Mouse (Mus musculus) heart, embryonic 15.5 days (tissue): ENCODE data around the gene Oasl1. TPM values are rescaled to one million over a fixed set of nuclear protein-coding genes. Genes with fewer than 3 reads are reported as not detected.
"Not testable (repeated sequence)": the region's sequence is repeated elsewhere in the genome, so short reads cannot be mapped to it uniquely, and the experiment has no call there.

ENCODE experiments used
- ATAC-seq: fragments of 200-750 bp; cut with Nextera tagmentation; replicated peaks from 2 replicates; pipeline ENCODE4 v1.8.0; 2017; ENCODE audit warnings: low read depth, moderate TSS enrichment; ENCODE audit not compliant: insufficient number of reproducible peaks, insufficient read depth, low FRiP score
- H3K27ac ChIP-seq: fragments of 300-500 bp; sonication (generic); 2 replicates; pipeline ENCODE4 v1.5.1; 2015; ENCODE audit warnings: mild to moderate bottlenecking, inconsistent platforms
- H3K27me3 ChIP-seq: fragments of 300-500 bp; sonication (generic); 2 replicates; pipeline ENCODE4 v1.6.1; 2015; ENCODE audit warnings: inconsistent platforms
- H3K36me3 ChIP-seq: fragments of 300-500 bp; sonication (generic); 2 replicates; pipeline ENCODE4 v1.6.1; 2015; ENCODE audit warnings: mild to moderate bottlenecking, inconsistent platforms
- H3K4me1 ChIP-seq: fragments of 300-500 bp; sonication (generic); replicated peaks from 2 replicates; pipeline ENCODE4 v1.6.1; 2015; ENCODE audit warnings: inconsistent platforms
- H3K4me2 ChIP-seq: fragments of 300-500 bp; sonication (generic); 2 replicates; pipeline ENCODE4 v1.6.1; 2015; ENCODE audit warnings: inconsistent platforms, mild to moderate bottlenecking, moderate library complexity
- H3K4me3 ChIP-seq: fragments of 300-500 bp; sonication (generic); 2 replicates; pipeline ENCODE4 v1.5.1; 2015; ENCODE audit warnings: mild to moderate bottlenecking, inconsistent platforms
- H3K9ac ChIP-seq: fragments of 300-500 bp; sonication (generic); 2 replicates; pipeline ENCODE4 v1.6.1; 2015; ENCODE audit warnings: mild to moderate bottlenecking, inconsistent platforms
- H3K9me3 ChIP-seq: fragments of 300-500 bp; sonication (generic); replicated peaks from 2 replicates; pipeline ENCODE4 v1.6.1; 2016; ENCODE audit warnings: inconsistent platforms
- WGBS: fragments of 180-500 bp; shearing (Covaris S2); methylation state at CpG from one replicate; pipeline ENCODE4 v1.1.7; 2015; ENCODE audit warnings: mixed read lengths; 5-methylcytosine and 5-hydroxymethylcytosine counted together
- polyA plus RNA-seq: library from polyadenylated mRNA; unstranded; fragments of >200 nt; fragmentation: Nextera tagmentation; extraction: Ambion mirVana; gene quantifications from 2 replicates; pipeline ENCODE4 v1.2.1, GENCODE M21; 2015

Oasl1 gene
- 0.63 and 0.91 TPM in 2 replicates for polyA plus RNA-seq

- 29% methylated on average over 15 of the region's 15 CpGs for WGBS
- Histone ChIP-seq H3K36me3 (no peaks in the 10 kb centered on the region), H3K27ac (no peak within 1 kb of the TSS), H3K27me3 (no peaks in the 10 kb centered on the region), H3K4me3 (peak within 1 kb of the TSS; percentile 31), H3K4me1 (no peaks in the 10 kb centered on the region), H3K9me3 (no peaks in the 10 kb centered on the region), H3K4me2 (peak within 1 kb of the TSS; percentile 58), H3K9ac (no peak within 1 kb of the TSS)
- no peak for ATAC-seq
Observed at GRCm38 (mm10) chr5:114922998-114923473, at the start of gene Oasl1. Gene Oasl1 (plus strand): TSS chr5:114923240.

GRCm38 (mm10) chr5:114875858-114876257, 47.2 kb upstream of the Oasl1 start:
- 48% methylated on average over 6 of the region's 6 CpGs for WGBS
- Histone ChIP-seq H3K9me3 (no peaks in the 10 kb centered on the region), H3K4me2 (peak overlapping the region; percentile 24), H3K27me3 (peaks cover 20% of the 10 kb centered on the region), H3K4me3 (no peak overlapping the region), H3K9ac (no peak overlapping the region), H3K27ac (no peak overlapping the region), H3K36me3 (no peaks in the 10 kb centered on the region), H3K4me1 (no peaks in the 10 kb centered on the region)
- no peak for ATAC-seq

GRCm38 (mm10) chr5:114876331-114876730, 46.7 kb upstream of the Oasl1 start:
- Histone ChIP-seq H3K27ac (no peak overlapping the region), H3K4me2 (no peak overlapping the region), H3K4me1 (no peaks in the 10 kb centered on the region), H3K9ac (no peak overlapping the region), H3K9me3 (no peaks in the 10 kb centered on the region), H3K4me3 (no peak overlapping the region), H3K36me3 (no peaks in the 10 kb centered on the region), H3K27me3 (peaks cover 20% of the 10 kb centered on the region)
- WGBS, result 54% methylated on average over 6 of the region's 6 CpGs
- ATAC-seq, result no peak

GRCm38 (mm10) chr5:114877487-114877886, 45.6 kb upstream of the Oasl1 start:
- no peak overlapping the region for H3K9ac ChIP-seq
- H3K27ac ChIP-seq, result no peak overlapping the region
- H3K9me3 ChIP-seq, result no peaks in the 10 kb centered on the region
- H3K27me3 ChIP-seq, result peaks cover 18% of the 10 kb centered on the region
- no peaks in the 10 kb centered on the region for H3K36me3 ChIP-seq
- ATAC-seq, result no peak
- no peak overlapping the region for H3K4me3 ChIP-seq
- no peaks in the 10 kb centered on the region for H3K4me1 ChIP-seq
- no peak overlapping the region for H3K4me2 ChIP-seq
- WGBS, result 75% methylated on average over 7 of the region's 7 CpGs

GRCm38 (mm10) chr5:114879399-114879798, 43.6 kb upstream of the Oasl1 start:
- ATAC-seq, result no peak
- H3K27ac ChIP-seq, result no peak overlapping the region
- no peaks in the 10 kb centered on the region for H3K9me3 ChIP-seq
- H3K4me2 ChIP-seq, result no peak overlapping the region
- no peaks in the 10 kb centered on the region for H3K36me3 ChIP-seq
- H3K27me3 ChIP-seq, result peaks cover 11% of the 10 kb centered on the region
- no peak overlapping the region for H3K4me3 ChIP-seq
- no peak overlapping the region for H3K9ac ChIP-seq
- WGBS, result 39% methylated on average over 13 of the region's 13 CpGs
- no peaks in the 10 kb centered on the region for H3K4me1 ChIP-seq

- H3K27ac ChIP-seq, H3K9me3 ChIP-seq, H3K4me2 ChIP-seq, H3K27me3 ChIP-seq, H3K36me3 ChIP-seq, H3K4me1 ChIP-seq, ATAC-seq, H3K4me3 ChIP-seq, H3K9ac ChIP-seq: not testable (repeated sequence)
- WGBS, result 81% methylated on average over 6 of the region's 7 CpGs
Observed at GRCm38 (mm10) chr5:114882319-114882718, 40.7 kb upstream of the Oasl1 start.

- H3K4me3 ChIP-seq, result no peak overlapping the region
- no peak overlapping the region for H3K27ac ChIP-seq
- no peaks in the 10 kb centered on the region for H3K36me3 ChIP-seq
- no peaks in the 10 kb centered on the region for H3K4me1 ChIP-seq
- WGBS, result 70% methylated on average over 11 of the region's 11 CpGs
- peaks cover 7% of the 10 kb centered on the region; the same call in 1 of the 2 replicates for H3K27me3 ChIP-seq
- no peak for ATAC-seq
- H3K4me2 ChIP-seq, result no peak overlapping the region
- H3K9ac ChIP-seq, result no peak overlapping the region
- H3K9me3 ChIP-seq, result no peaks in the 10 kb centered on the region
Observed at GRCm38 (mm10) chr5:114883022-114883421, 40.0 kb upstream of the Oasl1 start.

- H3K4me2 ChIP-seq, result no peak overlapping the region
- no peaks in the 10 kb centered on the region for H3K4me1 ChIP-seq
- no peak for ATAC-seq
- no peak overlapping the region for H3K9ac ChIP-seq
- peaks cover 3% of the 10 kb centered on the region; the same call in 1 of the 2 replicates for H3K27me3 ChIP-seq
- H3K36me3 ChIP-seq, result no peaks in the 10 kb centered on the region
- WGBS, result 68% methylated on average over 6 of the region's 6 CpGs
- H3K9me3 ChIP-seq, result no peaks in the 10 kb centered on the region
- no peak overlapping the region for H3K27ac ChIP-seq
- H3K4me3 ChIP-seq, result no peak overlapping the region
Observed at GRCm38 (mm10) chr5:114886801-114887200, 36.2 kb upstream of the Oasl1 start.

- H3K9ac ChIP-seq, result no peak overlapping the region
- no peaks in the 10 kb centered on the region for H3K9me3 ChIP-seq
- no peaks in the 10 kb centered on the region for H3K36me3 ChIP-seq
- no peak for ATAC-seq
- H3K4me3 ChIP-seq, result no peak overlapping the region
- no peak overlapping the region for H3K4me2 ChIP-seq
- whole genome bisulfite sequencing, result 85% methylated on average over 2 of the region's 2 CpGs
- no peaks in the 10 kb centered on the region for H3K4me1 ChIP-seq
- H3K27me3 ChIP-seq, result no peaks in the 10 kb centered on the region
- no peak overlapping the region for H3K27ac ChIP-seq
Observed at GRCm38 (mm10) chr5:114888995-114889394, 34.0 kb upstream of the Oasl1 start.

GRCm38 (mm10) chr5:114895542-114895941, 27.5 kb upstream of the Oasl1 start:
- Histone ChIP-seq H3K9me3 (no peaks in the 10 kb centered on the region), H3K4me1 (peaks cover 5% of the 10 kb centered on the region)
- WGBS, result 78% methylated on average over 4 of the region's 4 CpGs

GRCm38 (mm10) chr5:114896688-114897373, 26.2 kb upstream of the Oasl1 start, which contains the start of gene Oasl2:
Gene Oasl2 (plus strand): TSS chr5:114896936.
- no peak for ATAC-seq
- Histone ChIP-seq H3K36me3 (no peaks in the 10 kb centered on the region), H3K4me1 (peaks cover 5% of the 10 kb centered on the region), H3K4me3 (peak within 1 kb of the TSS; percentile 39), H3K27me3 (no peaks in the 10 kb centered on the region), H3K4me2 (peak within 1 kb of the TSS; percentile 57), H3K27ac (peak within 1 kb of the TSS; percentile 21; the same call in 1 of the 2 replicates), H3K9ac (peak within 1 kb of the TSS; percentile 29; the same call in 1 of the 2 replicates), H3K9me3 (no peaks in the 10 kb centered on the region)
- 39% methylated on average over 13 of the region's 13 CpGs for WGBS

More at GRCm38 (mm10) chr5:114895542-114895941, 27.5 kb upstream of the Oasl1 start:
- Histone ChIP-seq H3K27me3 (no peaks in the 10 kb centered on the region), H3K4me2 (no peak overlapping the region), H3K4me3 (no peak overlapping the region), H3K27ac (no peak overlapping the region), H3K36me3 (no peaks in the 10 kb centered on the region), H3K9ac (no peak overlapping the region)
- no peak for ATAC-seq

- WGBS, result 7% methylated on average over 7 of the region's 7 CpGs
- Histone ChIP-seq H3K4me1 (peaks cover 5% of the 10 kb centered on the region), H3K27ac (peak overlapping the region; percentile 21; the same call in 1 of the 2 replicates), H3K9ac (peak overlapping the region; percentile 29; the same call in 1 of the 2 replicates), H3K4me3 (peak overlapping the region; percentile 39), H3K4me2 (peak overlapping the region; percentile 57), H3K36me3 (no peaks in the 10 kb centered on the region), H3K9me3 (no peaks in the 10 kb centered on the region), H3K27me3 (no peaks in the 10 kb centered on the region)
- no peak for ATAC-seq
Observed at GRCm38 (mm10) chr5:114897374-114897793, 25.7 kb upstream of the Oasl1 start.
